In genomic region chr5:37898041-37898615, GRCm38 (mm10) we compare ENCODE assay signal across 22 mouse cellular contexts.
DNase-seq lines count a peak whose midpoint lies in the region; ATAC-seq and TF ChIP-seq lines count a peak whose summit lies in the region.
"Had no signal": no experiment of that assay in that cellular context is flagged by ENCODE, and none has a peak within 500 bp of the region (broad histone marks: within the 10 kb centered on the region; RNA-seq: fewer than 3 reads in every experiment).

No protein-coding gene starts in this region.

- peak; percentile 50 to 59 for DNase-seq in cerebellum, postnatal 14 days
- DNase-seq in cerebellum, adult 2 months, result no peak
- DNase-seq in brain, embryonic 14.5 days (ENCODE audit: low read depth), result peak; percentile 61
- DNase-seq in right cerebral cortex, postnatal 36 days (ENCODE audit: low spot score in 2 of 2), result no peak
- DNase-seq in lung, adult 18-20 months, result no peak
- DNase-seq in frontal cortex, adult 2 months (ENCODE audit: extremely low spot score in 1 of 2, low spot score in 1 of 2), result no peak
- DNase-seq: adrenal gland, postnatal 10 days; cerebellum, adult 11-12 months; kidney, adult 8-10 months; kidney, postnatal 14 days; liver, embryonic 13.5 days; thymus, adult 2 months had no signal

- WGBS in cerebellum, adult 2 months, result 26% methylated on average over 12 of the region's 12 CpGs
- WGBS in hindbrain, embryonic 12.5 days, result 44% methylated on average over 12 of the region's 12 CpGs
- 37% methylated on average over 12 of the region's 12 CpGs for WGBS in limb, embryonic 12.5 days

- H3K4me2 ChIP-seq in hindbrain, embryonic 12.5 days (replicated peaks), result no peak overlapping the region
- H3K4me2 ChIP-seq in limb, embryonic 12.5 days, result no peak overlapping the region
- H3K4me2 ChIP-seq: heart, embryonic 13.5 days; liver, embryonic 13.5 days; neural tube, embryonic 12.5 days; stomach, embryonic 15.5 days had no signal

- no peaks in the 10 kb centered on the region for H3K36me3 ChIP-seq in hindbrain, embryonic 12.5 days
- H3K36me3 ChIP-seq in limb, embryonic 12.5 days, result no peaks in the 10 kb centered on the region
- H3K36me3 ChIP-seq: heart, embryonic 13.5 days; liver, embryonic 13.5 days; neural tube, embryonic 12.5 days; stomach, embryonic 15.5 days had no signal

- no peaks in the 10 kb centered on the region for H3K9me3 ChIP-seq in hindbrain, embryonic 12.5 days (replicated peaks)
- H3K9me3 ChIP-seq in limb, embryonic 12.5 days, result no peaks in the 10 kb centered on the region
- H3K9me3 ChIP-seq: heart, embryonic 13.5 days; liver, embryonic 13.5 days; neural tube, embryonic 12.5 days; stomach, embryonic 15.5 days had no signal

- no peak overlapping the region for H3K27ac ChIP-seq in cerebellum, adult 2 months (ENCODE audit: insufficient read depth, low read length)
- peak overlapping the region; percentile 58 for H3K27ac ChIP-seq in hindbrain, embryonic 12.5 days
- H3K27ac ChIP-seq in limb, embryonic 12.5 days, result 0 out of 2 replicates have a peak overlapping the region, but pooled peaks have one; percentile 37
- H3K27ac ChIP-seq: heart, embryonic 13.5 days; layer of hippocampus, adult 2 months; liver, embryonic 13.5 days; macrophage; neural tube, embryonic 12.5 days; stomach, embryonic 15.5 days had no signal

- peaks cover 4% of the 10 kb centered on the region; the same call in 1 of the 2 replicates for H3K27me3 ChIP-seq in cerebellum, adult 2 months (ENCODE audit: control insufficient read depth, insufficient read depth, low read length)
- H3K27me3 ChIP-seq in hindbrain, embryonic 12.5 days, result peaks cover 66% of the 10 kb centered on the region
- H3K27me3 ChIP-seq in limb, embryonic 12.5 days, result peaks cover 97% of the 10 kb centered on the region
- H3K27me3 ChIP-seq: Patski had no signal

- no peak for TF ChIP-seq CTCF in cerebellum, adult 2 months (IDR thresholded peaks at IDR 0.05; ENCODE audit: borderline replicate concordance, insufficient read depth, low read depth, low read length)
- TF ChIP-seq CTCF in brain, embryonic 14.5 days (IDR thresholded peaks at IDR 0.05; ENCODE audit: borderline replicate concordance, extremely low read depth, insufficient read depth, insufficient read length), result no peak

- H3K4me1 ChIP-seq in cerebellum, adult 2 months (ENCODE audit: control insufficient read depth, insufficient read depth, low read length), result no peaks in the 10 kb centered on the region
- peaks cover 62% of the 10 kb centered on the region for H3K4me1 ChIP-seq in hindbrain, embryonic 12.5 days
- H3K4me1 ChIP-seq in limb, embryonic 12.5 days (replicated peaks), result peaks cover 71% of the 10 kb centered on the region
- H3K4me1 ChIP-seq: liver, embryonic 13.5 days had no signal

- H3K9ac ChIP-seq in hindbrain, embryonic 12.5 days, result no peak overlapping the region
- no peak overlapping the region for H3K9ac ChIP-seq in limb, embryonic 12.5 days (replicated peaks)
- H3K9ac ChIP-seq: heart, embryonic 13.5 days; liver, embryonic 13.5 days; neural tube, embryonic 12.5 days; stomach, embryonic 15.5 days had no signal

- no peak for TF ChIP-seq POLR2A in cerebellum, adult 2 months (IDR thresholded peaks at IDR 0.05; ENCODE audit: borderline replicate concordance, insufficient read depth, low read length)
- no peak for TF ChIP-seq POLR2A in brain, embryonic 14.5 days (IDR thresholded peaks at IDR 0.05; ENCODE audit: borderline replicate concordance, extremely low read depth, insufficient read depth, insufficient read length, poor library complexity, severe bottlenecking)

- H3K4me3 ChIP-seq in cerebellum, adult 2 months (replicated peaks; ENCODE audit: insufficient read depth, low read depth, low read length), result no peak overlapping the region
- no peak overlapping the region for H3K4me3 ChIP-seq in hindbrain, embryonic 12.5 days
- no peak overlapping the region for H3K4me3 ChIP-seq in limb, embryonic 12.5 days (replicated peaks)
- H3K4me3 ChIP-seq: erythroblast, embryonic 14.5 days; heart, embryonic 13.5 days; layer of hippocampus, adult 2 months; liver, embryonic 13.5 days; neural tube, embryonic 12.5 days; stomach, embryonic 15.5 days had no signal

- no peak; the same call in 1 of the 2 replicates for ATAC-seq in hindbrain, embryonic 12.5 days (ENCODE audit: low FRiP score)
- no peak for ATAC-seq in limb, embryonic 12.5 days (ENCODE audit: insufficient number of reproducible peaks, insufficient read depth, low FRiP score, low TSS enrichment, low read depth)
- ATAC-seq: CD4-positive, CD25-positive, alpha-beta regulatory T cell, adult 4 months; Patski had no signal

Comparison
In these comparisons a context has a peak if more than half of its experiments do, and no peak if none do; other contexts are left out.
1. DNase-seq: peak in cerebellum, postnatal 14 days (2 of 2) and brain, embryonic 14.5 days (single experiment); none in cerebellum, adult 2 months (0 of 2), right cerebral cortex, postnatal 36 days (0 of 2), lung, adult 18-20 months (0 of 2) and frontal cortex, adult 2 months (0 of 2).